Mouse (Mus musculus) forebrain, embryonic 11.5 days (tissue): ENCODE measurements at regions not wholly inside any gene's neighbourhood (a gene's known extent, or its start where the extent isn't known, plus 50 kb on each side); places are given as distances from the start of the nearest gene placed in this dataset.

Source experiments
- ATAC-seq: fragments of 200-750 bp; cut with Nextera tagmentation; replicated peaks from 2 replicates; pipeline ENCODE4 v1.8.0; 2017; ENCODE audit warnings: moderate TSS enrichment; ENCODE audit not compliant: low FRiP score
- DNase-seq: peaks from one replicate; pipeline ENCODE4 v3.0.0-alpha.2; 2017; ENCODE audit warnings: low spot score
- H3K27ac ChIP-seq: fragments of 300-500 bp; sonication (generic); 2 replicates; pipeline ENCODE4 v1.5.1; 2014; ENCODE audit warnings: low read depth, low read length
- H3K27me3 ChIP-seq: fragments of 300-500 bp; sonication (generic); 2 replicates; pipeline ENCODE4 v1.6.1; 2014; ENCODE audit warnings: mild to moderate bottlenecking, low read length, mixed read lengths; ENCODE audit not compliant: control insufficient read depth, insufficient read depth
- H3K36me3 ChIP-seq: fragments of 300-500 bp; sonication (generic); 2 replicates; pipeline ENCODE4 v1.6.1; 2014; ENCODE audit warnings: mild to moderate bottlenecking, low read length, moderate library complexity, mixed read lengths; ENCODE audit not compliant: control insufficient read depth, insufficient read depth
- H3K4me1 ChIP-seq: fragments of 300-500 bp; sonication (generic); replicated peaks from 2 replicates; pipeline ENCODE4 v1.6.1; 2014; ENCODE audit warnings: low read length, mixed read lengths; ENCODE audit not compliant: control insufficient read depth, insufficient read depth
- H3K4me2 ChIP-seq: fragments of 300-500 bp; sonication (generic); 2 replicates; pipeline ENCODE4 v1.6.1; 2014; ENCODE audit warnings: low read depth, mild to moderate bottlenecking, low read length, moderate library complexity, mixed read lengths; ENCODE audit not compliant: severe bottlenecking
- H3K4me3 ChIP-seq: fragments of 300-500 bp; sonication (generic); 2 replicates; pipeline ENCODE4 v1.5.1; 2014; ENCODE audit warnings: low read depth, low read length
- H3K9ac ChIP-seq: fragments of 300-500 bp; sonication (generic); 2 replicates; pipeline ENCODE4 v1.6.1; 2014; ENCODE audit warnings: low read length
- H3K9me3 ChIP-seq: fragments of 300-500 bp; sonication (generic); 2 replicates; pipeline ENCODE4 v1.6.1; 2016; ENCODE audit warnings: low read length, mixed read lengths; ENCODE audit not compliant: control insufficient read depth
- WGBS: fragments of 180-500 bp; shearing (Covaris S2); extraction: QIAGEN DNeasy Blood & Tissue Kit; methylation state at CpG from one replicate; pipeline ENCODE4 v1.1.7; 2014; 5-methylcytosine and 5-hydroxymethylcytosine counted together

GRCm38 (mm10) chr13:16642450-16642994 lies 630.9 kb downstream of the Inhba start:
- Histone ChIP-seq H3K27ac (no peak overlapping the region), H3K9me3 (no peaks in the 10 kb centered on the region), H3K36me3 (no peaks in the 10 kb centered on the region), H3K4me2 (no peak overlapping the region), H3K4me1 (no peaks in the 10 kb centered on the region), H3K4me3 (no peak overlapping the region), H3K9ac (no peak overlapping the region), H3K27me3 (no peaks in the 10 kb centered on the region)
- ATAC-seq (0 out of 2 replicates have a peak, but pooled peaks have one; percentile 30), DNase-seq (no peak)
- 65% methylated on average over 6 of the region's 6 CpGs for WGBS

GRCm38 (mm10) chr13:16645311-16645710 lies 633.7 kb downstream of the Inhba start:
- H3K4me1 ChIP-seq: no peaks in the 10 kb centered on the region
- H3K4me3 ChIP-seq: no peak overlapping the region
- no peak for DNase-seq
- ATAC-seq: no peak
- no peaks in the 10 kb centered on the region for H3K27me3 ChIP-seq
- H3K9me3 ChIP-seq: no peaks in the 10 kb centered on the region
- no peak overlapping the region for H3K9ac ChIP-seq
- H3K27ac ChIP-seq: no peak overlapping the region
- no peaks in the 10 kb centered on the region for H3K36me3 ChIP-seq
- WGBS: 87% methylated on average over 3 of the region's 3 CpGs
- no peak overlapping the region for H3K4me2 ChIP-seq

DNA sequence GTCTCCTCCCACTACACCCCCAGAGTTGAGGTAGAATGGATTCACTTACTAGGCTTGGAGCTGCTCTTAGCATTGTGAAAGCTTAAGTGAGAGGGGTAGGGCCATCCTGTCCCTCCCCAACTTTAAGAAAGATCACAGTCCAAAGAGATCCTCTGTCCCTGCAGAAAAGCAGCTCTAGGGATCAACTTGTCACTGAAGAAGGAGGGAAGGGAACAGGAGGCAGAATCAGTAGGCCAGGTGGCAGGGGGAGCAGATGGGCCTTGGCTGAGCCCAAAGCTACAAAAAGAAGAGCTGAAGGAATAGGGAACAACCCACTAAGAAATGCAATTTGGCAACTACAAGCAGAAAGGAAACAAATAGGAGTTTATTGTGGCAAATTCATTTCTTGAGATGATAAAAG lies 634.4 kb downstream of the Inhba start:
- Histone ChIP-seq H3K27me3 (no peaks in the 10 kb centered on the region), H3K4me1 (no peaks in the 10 kb centered on the region), H3K9me3 (no peaks in the 10 kb centered on the region), H3K36me3 (no peaks in the 10 kb centered on the region), H3K27ac (no peak overlapping the region), H3K4me3 (no peak overlapping the region), H3K9ac (no peak overlapping the region), H3K4me2 (no peak overlapping the region)
- no peak for ATAC-seq
- no peak for DNase-seq

- H3K27ac ChIP-seq: no peak overlapping the region
Measured at GRCm38 (mm10) chr13:16646649-16647048, 635.0 kb downstream of the Inhba start.

GRCm38 (mm10) chr13:16656110-16656509 lies 644.5 kb downstream of the Inhba start:
- Histone ChIP-seq H3K36me3 (no peaks in the 10 kb centered on the region), H3K4me1 (no peaks in the 10 kb centered on the region), H3K27ac (no peak overlapping the region), H3K9ac (no peak overlapping the region), H3K9me3 (no peaks in the 10 kb centered on the region), H3K27me3 (no peaks in the 10 kb centered on the region), H3K4me3 (no peak overlapping the region), H3K4me2 (no peak overlapping the region)
- no peak for ATAC-seq
- 91% methylated on average over 4 of the region's 4 CpGs for WGBS
- no peak for DNase-seq

More at GRCm38 (mm10) chr13:16646649-16647048, 635.0 kb downstream of the Inhba start:
- Histone ChIP-seq H3K4me1 (no peaks in the 10 kb centered on the region), H3K4me2 (no peak overlapping the region), H3K27me3 (no peaks in the 10 kb centered on the region), H3K36me3 (no peaks in the 10 kb centered on the region), H3K9ac (no peak overlapping the region), H3K9me3 (no peaks in the 10 kb centered on the region), H3K4me3 (no peak overlapping the region)
- ATAC-seq (no peak), DNase-seq (no peak)

- H3K4me3 ChIP-seq: no peak overlapping the region
- WGBS: 86% methylated on average over 6 of the region's 6 CpGs
- no peaks in the 10 kb centered on the region for H3K4me1 ChIP-seq
- H3K27ac ChIP-seq: no peak overlapping the region
- no peaks in the 10 kb centered on the region for H3K36me3 ChIP-seq
- no peaks in the 10 kb centered on the region for H3K27me3 ChIP-seq
- H3K9me3 ChIP-seq: no peaks in the 10 kb centered on the region
- DNase-seq (no peak), ATAC-seq (no peak)
- no peak overlapping the region for H3K9ac ChIP-seq
- H3K4me2 ChIP-seq: no peak overlapping the region
Measured at GRCm38 (mm10) chr13:16659894-16660293, 648.2 kb downstream of the Inhba start.

DNA sequence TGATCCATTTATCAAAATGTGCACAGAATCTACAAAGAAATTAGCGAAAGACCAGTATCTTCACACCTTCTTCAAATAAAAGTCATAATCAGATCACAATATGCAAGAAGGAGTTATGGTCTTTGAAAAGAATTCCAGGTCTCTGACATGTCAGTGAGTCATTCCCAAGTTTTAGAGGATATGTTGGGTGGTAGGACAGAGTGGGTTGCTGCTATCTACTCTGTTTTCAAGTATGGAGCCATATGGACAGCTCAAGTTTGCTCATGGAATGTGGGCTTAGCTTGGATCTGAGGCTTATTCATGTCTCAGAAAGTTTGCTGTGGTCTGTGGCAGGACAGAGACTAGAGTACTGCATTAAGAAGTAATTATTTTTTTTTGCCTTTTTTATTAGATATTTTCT lies 657.0 kb downstream of the Inhba start:
- Histone ChIP-seq H3K4me2 (no peak overlapping the region), H3K9me3 (no peaks in the 10 kb centered on the region), H3K27ac (no peak overlapping the region), H3K27me3 (no peaks in the 10 kb centered on the region), H3K4me3 (no peak overlapping the region), H3K36me3 (no peaks in the 10 kb centered on the region), H3K4me1 (no peaks in the 10 kb centered on the region), H3K9ac (no peak overlapping the region)
- DNase-seq: no peak
- 95% methylated on average over 1 of the region's 1 CpGs for WGBS
- no peak for ATAC-seq

DNA sequence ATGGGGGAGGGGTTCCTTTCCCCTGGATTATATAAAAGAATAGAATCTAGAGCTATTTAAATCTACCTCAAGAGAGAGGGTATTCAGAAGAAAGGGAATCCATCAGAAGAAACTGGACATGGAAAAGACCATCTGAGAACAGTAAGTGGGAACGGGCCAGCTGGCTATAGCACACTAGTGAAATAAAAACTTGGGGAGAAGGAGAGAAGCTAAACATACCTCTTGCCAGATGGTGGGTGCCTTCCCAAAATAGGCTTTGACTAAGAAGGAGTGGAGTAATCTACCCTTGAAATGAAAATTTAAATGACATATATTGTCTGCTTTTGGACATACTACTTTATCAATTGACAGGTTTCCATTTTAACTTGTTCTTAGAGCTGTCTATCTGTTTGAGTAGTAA lies 657.6 kb downstream of the Inhba start:
- Histone ChIP-seq H3K27me3 (no peaks in the 10 kb centered on the region), H3K4me2 (no peak overlapping the region), H3K36me3 (no peaks in the 10 kb centered on the region), H3K9me3 (no peaks in the 10 kb centered on the region), H3K27ac (no peak overlapping the region), H3K4me3 (no peak overlapping the region), H3K4me1 (no peaks in the 10 kb centered on the region), H3K9ac (no peak overlapping the region)
- no peak for ATAC-seq
- no peak for DNase-seq
- 81% methylated on average over 1 of the region's 1 CpGs for WGBS

- no peaks in the 10 kb centered on the region for H3K9me3 ChIP-seq
- no peak overlapping the region for H3K4me2 ChIP-seq
- H3K27ac ChIP-seq: no peak overlapping the region
- WGBS: 79% methylated on average over 5 of the region's 5 CpGs
- H3K36me3 ChIP-seq: no peaks in the 10 kb centered on the region
- no peak overlapping the region for H3K4me3 ChIP-seq
- H3K4me1 ChIP-seq: no peaks in the 10 kb centered on the region
- no peak overlapping the region for H3K9ac ChIP-seq
- no peaks in the 10 kb centered on the region for H3K27me3 ChIP-seq
- DNase-seq: no peak
- no peak for ATAC-seq
Measured at GRCm38 (mm10) chr13:16670047-16670733, 658.5 kb downstream of the Inhba start.
